Mouse (Mus musculus) ovary, postnatal 36 days (tissue): ENCODE data around the gene Snx27.

ENCODE experiments used
- DNase-seq: peaks from one replicate; pipeline ENCODE4 v3.0.0; 2022; ENCODE audit warnings: low spot score, mixed read lengths

The Snx27 gene

DNA sequence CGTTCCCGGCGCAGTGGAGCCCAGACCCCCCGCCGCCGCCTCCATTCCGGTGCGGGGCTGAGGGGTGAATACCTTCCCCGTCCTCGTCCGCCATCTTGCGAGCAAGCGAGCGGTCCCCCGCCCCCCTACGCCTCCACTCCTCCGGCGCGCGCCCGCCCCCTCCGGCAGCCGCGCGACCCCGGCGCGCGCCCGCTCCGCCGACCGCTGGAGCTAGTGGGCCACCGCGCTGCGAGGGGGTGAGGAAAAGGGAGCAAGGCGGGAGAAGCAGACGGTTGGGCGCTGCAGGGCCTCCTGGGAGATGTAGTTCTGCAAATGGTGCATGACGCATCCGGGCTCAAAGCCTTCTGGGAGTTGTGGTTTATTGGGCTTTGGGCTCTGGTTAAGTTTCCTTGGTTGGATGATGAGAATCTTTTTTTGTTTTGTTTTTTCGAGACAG lies at the start of gene Snx27:
Snx27 (minus strand) TSS at position 261 of the 436 bp plus-strand sequence.
- peak; percentile 88 for DNase-seq

DNA sequence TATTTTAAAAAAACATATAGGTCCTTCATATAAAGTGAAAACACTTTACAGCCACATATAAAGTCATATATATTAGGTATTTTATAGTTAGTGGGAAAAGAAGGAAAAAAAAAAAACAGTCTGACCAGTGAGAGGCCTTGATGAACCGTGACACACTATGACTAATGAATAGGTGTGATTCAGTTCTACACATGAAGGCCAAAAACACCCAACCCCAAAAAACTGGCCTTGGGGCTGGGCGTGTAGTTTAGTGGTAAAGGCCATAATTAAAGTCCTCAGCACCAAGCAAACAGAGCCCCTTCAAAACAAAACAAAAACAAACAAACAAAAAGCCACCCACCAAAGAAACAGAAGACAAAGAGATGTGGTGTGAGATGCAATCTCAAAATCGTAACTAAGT lies 47.4 kb upstream of the Snx27 start:
- DNase-seq: no peak

DNA sequence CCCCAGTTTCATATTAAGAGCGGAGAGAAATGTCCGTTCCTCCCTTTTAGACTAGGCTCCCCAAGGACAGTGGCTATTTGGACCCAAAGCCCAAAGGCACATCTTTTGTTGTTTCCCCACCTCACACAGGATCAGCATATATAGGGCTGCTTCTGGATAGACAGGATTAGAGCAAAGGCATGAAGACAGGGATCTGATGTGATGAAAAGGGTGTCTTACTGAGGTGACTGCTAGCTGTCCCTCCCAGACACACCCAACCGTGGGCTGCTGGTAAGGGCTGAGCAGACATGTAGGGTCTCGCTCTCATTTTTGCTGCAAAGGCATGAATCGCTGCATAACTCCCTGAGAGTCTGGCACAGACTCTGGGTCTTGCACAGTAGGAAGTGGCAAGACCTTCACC lies 46.2 kb upstream of the Snx27 start:
- no peak for DNase-seq

DNA sequence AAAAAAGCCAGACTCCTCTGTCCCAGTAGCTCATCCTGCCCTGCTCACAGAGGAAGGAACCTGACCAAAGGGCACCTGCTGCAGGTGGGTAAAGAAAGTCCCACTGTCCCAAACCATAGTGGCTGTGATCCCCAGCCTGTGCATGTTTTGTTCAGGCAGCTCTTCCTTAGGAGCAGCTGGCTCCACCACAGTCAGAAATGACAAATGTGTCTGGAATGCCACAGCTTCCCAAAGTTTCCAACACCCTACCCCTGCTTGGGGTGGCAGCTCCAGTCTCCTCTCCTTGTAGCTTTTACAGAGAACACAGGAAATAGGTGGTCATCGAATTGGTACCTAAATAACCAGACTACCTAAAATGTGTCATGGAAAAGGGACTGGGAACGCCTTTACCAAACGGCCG lies 41.8 kb upstream of the Snx27 start:
- no peak for DNase-seq

DNA sequence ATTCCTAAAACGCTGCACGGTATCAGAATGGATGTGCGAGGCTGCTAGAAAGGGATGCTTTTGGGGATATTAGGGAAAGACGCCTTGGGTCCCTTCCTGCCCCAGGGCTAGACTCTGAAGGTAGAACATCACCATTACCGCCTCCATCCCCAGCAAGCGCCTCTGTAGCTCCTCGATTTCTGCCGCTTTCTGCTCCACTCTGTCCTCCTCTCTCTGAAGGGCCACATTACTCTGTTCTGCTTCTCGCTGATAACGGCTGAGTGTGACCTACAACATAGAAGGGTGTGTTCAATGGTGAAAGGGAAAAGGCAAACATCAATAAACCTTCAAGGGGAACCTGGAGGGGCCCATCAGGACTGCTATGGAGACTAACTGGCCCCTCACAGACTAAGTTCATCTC lies 40.0 kb upstream of the Snx27 start:
- DNase-seq: no peak

DNA sequence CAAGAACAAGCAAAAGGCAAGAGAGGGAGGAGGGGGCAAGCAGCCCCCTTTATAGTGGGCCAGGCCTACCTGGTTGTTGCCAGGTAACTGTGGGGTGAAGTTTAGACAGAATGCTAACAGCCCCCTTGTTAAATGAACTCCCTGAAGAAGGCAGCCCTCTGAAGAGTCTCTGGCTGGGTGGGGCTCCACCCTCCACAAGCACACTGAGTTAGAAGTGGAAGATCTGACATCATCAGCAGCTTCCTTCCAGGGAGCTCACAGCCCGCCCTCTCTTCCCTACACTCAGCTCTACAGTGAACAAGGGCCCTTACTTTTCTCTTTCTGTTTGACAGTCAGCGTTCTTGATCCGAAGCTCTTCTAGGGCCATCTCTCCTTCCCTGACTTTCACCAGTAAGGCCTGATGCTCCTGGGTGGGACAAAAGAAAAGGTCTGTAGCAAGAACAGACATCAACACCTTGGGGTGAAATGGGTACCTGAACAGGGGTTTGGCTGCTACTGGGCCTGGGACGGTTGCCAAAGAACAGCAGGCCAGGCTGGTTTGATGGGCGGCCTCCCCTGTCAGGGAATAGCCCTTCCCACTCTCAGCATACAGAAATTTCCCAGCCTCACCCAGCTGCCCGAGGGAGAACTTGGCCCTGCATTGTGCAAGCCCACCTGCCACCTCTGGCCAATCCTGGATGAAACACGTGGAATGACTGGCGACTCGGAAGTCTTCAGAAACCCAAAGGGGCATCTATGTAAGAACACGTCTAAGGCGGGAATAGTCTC lies 39.4 kb upstream of the Snx27 start:
- DNase-seq: no peak

DNA sequence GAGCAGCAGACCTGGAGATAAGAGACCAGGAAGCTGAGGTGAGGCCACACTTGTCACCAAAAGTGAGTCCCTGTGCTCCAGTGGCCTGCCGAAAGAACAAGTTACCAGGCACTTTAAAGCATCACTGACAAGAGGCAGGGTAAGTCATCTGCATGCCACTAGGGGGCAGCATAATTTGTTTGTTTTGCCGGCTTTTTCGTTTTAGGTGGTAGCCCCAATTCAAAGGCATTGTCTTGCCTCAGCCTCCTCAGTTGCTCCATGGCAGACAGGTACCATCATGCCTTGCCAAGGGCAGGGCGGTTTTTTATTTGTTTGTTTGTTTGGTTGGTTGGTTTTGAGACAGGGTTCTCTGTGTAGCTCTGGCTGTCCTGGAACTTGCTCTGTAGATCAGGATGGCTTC lies 34.2 kb upstream of the Snx27 start:
- no peak for DNase-seq

DNA sequence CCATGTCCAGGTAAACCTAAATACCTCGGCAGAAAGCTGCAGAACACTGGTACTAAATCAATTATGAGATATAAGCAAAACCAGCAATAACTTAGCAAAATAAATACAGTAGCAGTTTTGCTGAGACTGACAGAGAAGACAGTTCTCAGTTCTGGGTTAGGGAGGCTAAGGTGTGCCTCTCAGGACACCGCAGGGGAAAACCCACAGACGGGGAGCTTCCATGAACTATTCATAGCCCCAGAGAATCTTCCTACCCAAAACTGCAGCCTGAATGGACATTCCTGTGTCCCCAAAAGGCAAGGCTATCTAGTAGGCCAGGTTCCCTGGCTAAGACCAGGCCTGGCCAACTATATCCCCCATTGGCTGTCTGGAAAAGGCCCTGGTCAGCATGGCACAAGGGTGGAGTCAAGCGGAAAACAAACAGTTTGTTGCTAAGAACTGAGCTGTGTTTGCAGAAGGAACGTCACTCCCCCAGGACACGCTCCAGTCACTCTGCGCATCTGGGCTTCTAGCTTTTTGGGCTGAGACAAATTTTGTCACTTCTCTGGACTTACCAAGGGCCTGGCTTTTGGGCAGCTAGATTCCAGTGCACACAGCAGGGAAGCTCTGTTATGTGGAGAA lies 30.9 kb upstream of the Snx27 start:
- DNase-seq: no peak

DNA sequence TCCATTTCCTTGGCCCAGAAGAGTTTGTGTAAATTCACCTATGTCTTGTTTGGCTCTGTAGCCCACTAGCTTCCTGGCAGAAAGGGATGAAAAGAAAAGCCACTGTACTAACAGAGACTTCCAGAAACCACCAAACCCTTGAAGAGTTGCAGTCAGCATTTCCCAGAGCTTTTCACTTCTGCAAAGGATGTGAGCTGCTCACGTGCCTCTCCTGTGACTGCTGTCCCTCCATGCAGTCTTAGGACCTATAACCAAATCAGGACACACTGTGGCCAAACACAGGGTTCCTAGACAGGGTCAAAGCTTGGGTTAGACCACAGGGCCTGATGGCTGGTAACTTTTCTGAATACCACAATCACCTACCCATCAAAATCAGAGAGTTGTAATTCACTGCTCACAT lies 29.8 kb upstream of the Snx27 start:
- DNase-seq: no peak

DNA sequence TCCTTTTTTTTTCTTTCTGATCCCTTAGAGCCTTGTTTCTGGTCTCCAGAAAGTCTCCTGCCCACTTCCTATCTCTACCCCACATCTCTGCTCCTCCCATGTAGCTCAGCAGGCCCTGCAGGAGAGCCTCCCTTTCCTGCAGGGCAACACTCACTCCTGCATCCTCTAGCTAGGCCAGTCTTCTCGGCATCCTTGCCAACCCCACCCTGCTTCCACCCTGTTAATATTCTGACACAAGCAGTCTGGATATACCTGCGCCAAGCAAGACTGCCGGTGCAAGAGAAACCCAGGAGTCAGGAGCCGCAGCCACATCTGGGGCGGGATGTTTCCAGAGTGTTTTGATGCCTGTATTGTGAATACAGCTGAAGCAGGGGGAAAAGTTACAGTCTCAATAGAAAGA lies 29.3 kb upstream of the Snx27 start:
- DNase-seq: no peak

DNA sequence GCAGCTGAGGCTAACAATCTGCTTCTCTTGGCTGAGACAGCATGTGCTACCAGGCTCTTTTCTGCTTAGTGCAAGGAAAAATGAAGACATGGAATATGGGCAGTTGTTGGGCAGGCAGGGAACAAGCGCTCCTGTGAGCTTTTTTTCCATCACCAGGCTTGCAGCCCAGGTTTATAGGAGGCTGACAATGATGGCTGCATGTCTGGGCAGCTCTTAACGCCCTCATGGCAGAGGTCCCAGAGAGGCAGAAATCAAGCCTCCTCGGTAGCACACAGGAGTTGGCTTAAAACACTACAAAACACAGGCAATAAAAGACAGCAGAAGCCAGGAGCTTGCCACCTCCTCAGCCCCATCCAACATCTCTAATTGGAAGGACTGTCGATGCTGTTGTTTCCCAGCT lies 28.8 kb upstream of the Snx27 start:
- no peak for DNase-seq

DNA sequence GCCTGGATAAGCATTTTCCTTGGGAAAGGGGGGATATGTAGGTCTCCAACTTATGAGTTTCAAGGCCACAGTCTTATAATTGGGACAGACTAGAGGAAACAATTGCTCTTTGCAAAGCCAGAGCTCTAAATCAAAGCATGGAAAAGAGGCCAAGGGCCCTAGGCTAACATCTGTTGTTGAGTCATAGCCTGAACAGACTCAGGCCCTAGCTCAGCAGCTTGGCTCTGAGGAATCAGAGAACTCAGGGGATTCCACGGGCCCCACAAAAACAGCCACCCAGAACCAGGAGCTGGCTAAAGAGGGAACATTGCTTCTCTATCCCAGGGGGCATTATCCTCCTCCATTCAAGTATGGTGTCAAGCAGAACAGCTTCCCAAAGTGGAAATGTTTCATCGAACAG lies 28.1 kb upstream of the Snx27 start:
- DNase-seq: no peak

DNA sequence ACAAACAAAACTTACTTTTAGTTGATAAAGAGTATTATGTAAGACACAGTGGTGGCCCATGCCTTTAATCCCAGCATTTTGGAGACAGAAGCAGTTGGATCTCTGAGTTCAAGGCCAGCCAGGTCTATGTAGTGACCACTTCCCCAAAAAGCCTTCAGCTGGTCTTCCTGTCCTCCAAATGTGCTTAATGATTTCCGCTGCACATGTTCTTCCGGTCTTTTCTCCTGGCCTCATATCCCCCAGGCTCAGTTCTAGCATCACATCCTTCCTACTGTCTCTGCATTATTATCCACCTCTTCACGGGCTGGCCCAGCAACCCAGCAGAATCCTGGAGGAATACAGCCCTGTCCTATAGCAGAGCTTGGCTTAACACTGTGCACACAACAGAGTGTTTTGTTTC lies 27.1 kb upstream of the Snx27 start:
- DNase-seq: no peak

DNA sequence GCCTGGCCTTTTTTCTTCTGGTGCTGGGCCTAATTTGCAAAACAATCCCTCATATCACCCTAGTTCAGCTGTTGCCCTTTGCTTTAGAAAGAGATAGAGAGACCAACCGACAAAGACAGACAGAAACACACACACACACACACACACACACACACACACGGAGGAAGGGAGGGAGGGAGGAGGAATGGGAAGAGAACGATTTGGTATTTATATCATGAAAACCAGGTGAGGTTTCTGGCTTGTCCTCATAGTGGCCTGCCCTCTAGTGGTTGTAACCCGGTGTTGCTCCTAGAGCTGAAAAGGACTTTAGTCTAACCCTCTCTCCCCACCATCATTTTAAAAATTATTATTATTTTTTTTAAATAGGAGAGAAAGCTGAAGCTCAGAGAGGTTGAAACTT lies 19.4 kb upstream of the Snx27 start:
- DNase-seq: no peak

DNA sequence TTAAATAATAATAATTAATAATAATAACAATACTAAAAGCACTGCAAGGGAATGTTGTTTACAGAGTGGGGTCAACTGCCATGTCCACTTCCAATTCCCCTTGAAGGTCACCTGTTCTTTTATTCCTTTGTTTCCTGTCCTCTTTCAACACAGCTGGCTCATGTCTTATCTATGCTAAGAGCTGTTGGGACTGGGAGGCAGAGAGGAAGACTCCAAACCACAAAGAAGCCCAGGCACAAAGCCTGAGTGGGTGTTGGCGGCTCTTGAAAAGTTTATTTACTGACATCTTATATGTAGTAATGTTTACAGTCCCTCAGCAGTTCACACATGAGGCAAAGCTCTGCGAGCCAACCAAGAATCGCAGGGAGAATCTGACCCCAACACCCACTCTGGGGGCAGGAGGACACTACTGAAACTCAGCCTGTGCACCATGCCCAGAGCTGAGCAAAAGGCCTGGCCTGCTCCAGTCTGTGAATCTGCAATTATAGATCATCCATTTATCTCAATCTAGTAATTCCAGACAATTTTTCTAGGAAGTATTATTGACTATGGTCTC lies 14.8 kb upstream of the Snx27 start:
- no peak for DNase-seq

DNA sequence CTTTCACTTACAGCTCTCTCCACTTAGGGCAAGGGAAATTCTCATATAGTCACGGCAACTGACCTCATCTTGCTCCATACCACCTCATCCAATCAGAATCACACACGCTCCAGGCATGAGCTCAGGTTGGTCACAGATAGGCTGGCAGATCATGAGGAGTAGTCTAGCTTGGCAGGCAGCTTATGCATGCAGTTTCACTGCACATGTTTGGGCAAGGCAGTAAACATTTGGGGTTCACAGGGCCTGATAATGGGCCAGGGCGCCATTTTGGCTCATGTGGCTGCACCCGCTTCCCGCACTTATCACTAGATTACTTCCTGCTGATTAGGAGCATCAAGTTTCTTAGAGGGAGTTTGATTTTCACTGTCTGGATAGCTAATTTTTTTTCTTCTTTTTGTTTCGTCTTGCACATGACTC lies 13.4 kb upstream of the Snx27 start:
- DNase-seq: no peak

DNA sequence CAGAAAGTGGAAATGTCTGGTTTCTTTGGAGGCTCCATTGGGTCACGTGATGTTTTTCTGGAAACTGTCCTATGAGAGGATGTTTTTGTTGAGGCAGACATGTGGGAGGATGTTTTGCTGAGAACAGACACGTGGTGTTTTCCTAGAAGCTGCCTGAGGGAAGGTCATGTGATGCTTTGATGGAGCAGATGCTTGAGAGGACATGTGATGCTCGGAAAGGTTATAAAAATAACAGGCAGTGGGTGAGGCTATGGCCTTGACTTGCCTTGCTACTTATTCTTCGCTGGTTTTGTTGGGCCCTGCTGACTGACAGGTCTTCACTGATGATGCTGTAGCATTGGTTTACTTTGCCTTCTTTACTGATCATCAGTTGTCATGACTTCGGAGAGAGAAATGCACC lies 8.6 kb upstream of the Snx27 start:
- DNase-seq: no peak

DNA sequence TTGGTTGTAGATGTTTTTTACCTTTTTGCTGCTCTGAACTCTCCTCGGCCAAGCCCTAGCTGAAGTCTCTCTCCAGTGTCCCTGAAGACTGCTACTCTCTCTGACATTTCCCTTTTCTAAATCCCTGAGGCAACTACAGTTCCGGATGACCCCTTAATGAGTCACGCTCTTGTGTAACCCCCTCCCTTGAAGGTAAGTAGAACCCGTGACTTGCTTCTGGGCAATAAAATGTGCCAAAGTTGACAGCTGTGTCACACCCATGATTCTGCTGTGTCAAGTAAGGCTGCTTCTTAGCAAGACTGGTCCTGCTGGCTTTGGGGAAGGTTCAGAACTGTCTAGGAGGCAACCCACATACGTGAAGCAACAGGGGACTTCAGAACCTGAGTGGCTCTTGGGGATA lies 5.4 kb upstream of the Snx27 start:
- no peak for DNase-seq

DNA sequence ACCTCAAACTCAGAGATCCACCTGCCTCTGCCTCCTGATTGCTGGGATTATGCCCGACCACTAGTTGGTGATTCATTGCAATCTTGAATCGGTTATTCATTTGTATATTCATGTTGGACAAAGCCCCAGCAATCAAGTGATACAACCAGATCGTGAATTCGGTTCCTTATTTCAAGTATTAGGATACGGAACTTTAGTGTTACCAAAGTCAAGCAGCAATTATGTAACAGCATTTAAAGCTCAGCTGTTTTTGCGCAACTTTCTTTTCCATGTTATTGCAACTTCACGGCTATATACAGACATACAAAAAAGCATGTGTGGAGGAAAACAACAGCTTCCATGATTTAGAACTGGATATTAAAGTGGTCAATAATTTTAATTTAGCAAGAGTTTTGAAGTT lies 428 bp upstream of the Snx27 start:
- no peak for DNase-seq

DNA sequence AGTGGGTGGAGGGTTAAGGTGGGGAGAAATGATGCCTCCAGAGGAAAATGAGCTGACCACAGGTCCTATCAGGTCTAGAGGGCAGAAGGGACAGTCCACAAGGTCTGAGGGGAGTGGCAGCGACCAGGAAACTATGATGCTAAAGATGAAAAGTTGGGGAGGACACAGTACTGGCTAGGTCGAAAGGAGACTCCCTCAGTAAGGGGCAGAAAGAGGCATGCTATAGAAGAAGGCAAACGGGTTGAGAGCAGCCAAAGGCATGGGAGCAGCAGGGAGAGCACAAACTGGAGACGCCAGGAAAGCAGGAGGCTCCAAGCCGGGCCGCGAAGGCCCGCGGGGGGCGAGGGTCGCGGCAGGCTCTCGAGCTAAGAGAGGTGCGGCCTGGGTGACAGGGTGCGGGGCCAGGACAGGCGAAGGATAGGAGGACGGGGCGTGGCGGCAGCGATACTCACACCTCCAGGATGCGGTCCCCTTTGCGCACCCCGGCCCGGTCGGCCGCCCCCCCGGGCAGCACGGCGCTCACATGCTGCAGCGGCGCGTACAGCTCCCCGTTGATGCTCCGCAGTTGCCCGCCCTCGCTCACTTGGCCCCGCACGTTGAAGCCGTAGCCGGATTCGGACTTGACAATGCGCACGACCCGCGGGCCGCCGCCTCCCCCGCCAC lies 592 bp downstream of the Snx27 start:
- no peak for DNase-seq

DNA sequence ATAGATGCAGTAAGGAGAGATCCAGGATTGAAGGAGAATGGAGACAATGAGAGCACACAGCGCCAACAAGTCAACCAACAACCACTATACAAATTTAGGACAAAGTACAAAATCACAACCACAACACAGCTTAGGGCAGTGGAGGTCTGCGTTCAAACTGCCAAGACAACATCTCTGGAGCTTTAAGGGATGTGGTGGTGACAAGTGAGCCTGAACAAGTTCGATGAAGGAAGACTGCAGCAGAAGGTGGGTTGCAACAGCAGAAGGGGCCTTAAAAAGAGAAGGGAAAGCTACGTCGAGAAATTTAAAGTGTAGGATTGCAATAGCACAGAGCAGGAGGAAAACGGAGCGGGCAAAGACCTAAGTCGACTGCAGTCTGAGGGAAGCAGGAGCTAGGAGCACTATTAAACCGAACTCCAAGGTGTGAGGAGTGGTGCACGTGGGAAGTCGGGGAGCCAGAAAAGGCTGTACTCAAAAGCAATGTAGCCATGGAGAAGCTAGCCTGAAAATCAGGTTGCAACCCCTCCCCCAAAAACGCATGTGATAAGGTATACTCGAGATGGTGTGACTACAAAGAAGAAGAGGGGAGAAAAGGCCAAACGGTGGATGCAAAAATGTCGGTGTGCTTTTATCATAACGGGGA lies 1.3 kb downstream of the Snx27 start:
- DNase-seq: no peak

DNA sequence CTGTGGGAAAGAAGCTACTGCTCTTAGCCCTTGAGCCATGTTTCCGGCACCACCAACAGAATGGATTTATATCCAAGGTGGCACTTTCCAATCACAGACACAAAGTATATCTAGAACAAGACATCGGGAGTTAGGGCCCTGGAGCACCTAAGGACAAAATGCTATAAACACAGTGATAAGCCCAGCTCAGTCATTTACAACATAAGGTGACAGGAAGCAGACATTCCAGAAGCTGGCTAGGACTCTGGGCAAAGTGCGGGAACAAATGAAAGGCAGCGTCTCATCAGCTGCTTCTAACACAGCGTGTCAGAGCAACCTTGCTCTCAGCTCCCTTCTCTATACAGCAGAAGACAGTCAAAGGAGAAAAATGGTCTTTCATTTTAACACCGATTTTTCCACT lies 8.0 kb downstream of the Snx27 start:
- DNase-seq: no peak

DNA sequence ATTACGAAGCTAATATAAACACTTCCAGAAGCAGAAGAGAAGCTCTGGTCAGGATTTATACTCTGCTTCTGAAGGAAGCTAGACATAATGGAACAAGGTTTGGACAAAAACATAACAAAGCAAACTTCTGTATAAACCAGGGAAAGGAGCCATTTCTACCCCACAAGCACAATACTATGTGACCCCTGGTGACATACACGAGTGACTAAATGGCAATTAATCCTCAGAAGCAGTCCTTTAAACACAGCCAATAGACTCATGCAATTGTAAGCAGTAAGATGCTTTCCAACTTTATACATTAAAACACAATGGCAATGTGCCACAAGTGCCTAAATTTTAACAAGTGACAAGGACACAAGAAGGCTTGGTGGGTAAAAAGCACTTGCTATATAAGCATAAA lies 15.3 kb downstream of the Snx27 start:
- DNase-seq: no peak
